Mouse (Mus musculus) limb, embryonic 13.5 days (tissue): ENCODE measurements around the gene Cdsn. TPM values are rescaled to one million over a fixed set of nuclear protein-coding genes. Genes with fewer than 3 reads are reported as not detected.
"Not testable (repeated sequence)": the region's sequence is repeated elsewhere in the genome, so short reads cannot be mapped to it uniquely, and the experiment has no call there.

Experiments
- ATAC-seq: fragments of 200-750 bp; cut with Nextera tagmentation; 2 replicates; pipeline ENCODE4 v1.8.0; 2017; ENCODE audit warnings: low read depth, moderate number of reproducible peaks, moderate TSS enrichment; ENCODE audit not compliant: low FRiP score
- H3K27ac ChIP-seq: fragments of 300-500 bp; sonication (generic); 2 replicates; pipeline ENCODE4 v1.5.1; 2015; ENCODE audit warnings: inconsistent platforms, mild to moderate bottlenecking, moderate library complexity
- H3K27me3 ChIP-seq: fragments of 300-500 bp; sonication (generic); 2 replicates; pipeline ENCODE4 v1.6.1; 2015; ENCODE audit warnings: mild to moderate bottlenecking, inconsistent platforms
- H3K36me3 ChIP-seq: fragments of 300-500 bp; sonication (generic); 2 replicates; pipeline ENCODE4 v1.6.1; 2015; ENCODE audit warnings: inconsistent platforms, mild to moderate bottlenecking, moderate library complexity
- H3K4me1 ChIP-seq: fragments of 300-500 bp; sonication (generic); 2 replicates; pipeline ENCODE4 v1.6.1; 2015; ENCODE audit warnings: inconsistent platforms
- H3K4me2 ChIP-seq: fragments of 300-500 bp; sonication (generic); replicated peaks from 2 replicates; pipeline ENCODE4 v1.6.1; 2015; ENCODE audit warnings: inconsistent platforms, mild to moderate bottlenecking, moderate library complexity
- H3K4me3 ChIP-seq: fragments of 300-500 bp; sonication (generic); 2 replicates; pipeline ENCODE4 v1.5.1; 2015; ENCODE audit warnings: moderate library complexity, mild to moderate bottlenecking, inconsistent platforms
- H3K9ac ChIP-seq: fragments of 300-500 bp; sonication (generic); 2 replicates; pipeline ENCODE4 v1.6.1; 2015; ENCODE audit warnings: mild to moderate bottlenecking, inconsistent platforms
- H3K9me3 ChIP-seq: fragments of 300-500 bp; sonication (generic); 2 replicates; pipeline ENCODE4 v1.6.1; 2016; ENCODE audit warnings: inconsistent platforms
- WGBS: fragments of 180-500 bp; shearing (Covaris S2); methylation state at CpG from one replicate; pipeline ENCODE4 v1.1.7; 2015; 5-methylcytosine and 5-hydroxymethylcytosine counted together
- polyA plus RNA-seq: library from polyadenylated mRNA; unstranded; fragments of >200 nt; fragmentation: Nextera tagmentation; extraction: Ambion mirVana; gene quantifications from 2 replicates; pipeline ENCODE4 v1.2.1, GENCODE M21; 2015

Gene Cdsn
- 0.06 and 0.11 TPM in 2 replicates for polyA plus RNA-seq

- no peak within 1 kb of the TSS for H3K4me2 ChIP-seq
- no peak within 1 kb of the TSS for H3K9ac ChIP-seq
- no peak within 1 kb of the TSS for H3K4me3 ChIP-seq
- WGBS: 79% methylated on average over 10 of the region's 10 CpGs
- H3K27me3 ChIP-seq: no peaks in the 10 kb centered on the region
- peaks cover 5% of the 10 kb centered on the region; the same call in 1 of the 2 replicates for H3K4me1 ChIP-seq
- H3K9me3 ChIP-seq: no peaks in the 10 kb centered on the region
- no peak for ATAC-seq
- no peaks in the 10 kb centered on the region for H3K36me3 ChIP-seq
- H3K27ac ChIP-seq: no peak within 1 kb of the TSS
Measured at GRCm38 (mm10) chr17:35551881-35552414, at the start of gene Cdsn. TSS of gene Cdsn (plus strand) at chr17:35552128.

GRCm38 (mm10) chr17:35502226-35502625, 49.7 kb upstream of the Cdsn start:
- H3K9me3 ChIP-seq: no peaks in the 10 kb centered on the region
- H3K4me3 ChIP-seq: no peak overlapping the region
- 7% methylated on average over 6 of the region's 6 CpGs for WGBS
- peak overlapping the region; percentile 48; the same call in 1 of the 2 replicates for H3K27ac ChIP-seq
- 0 out of 2 replicates have a peak overlapping the region, but pooled peaks have one; percentile 19 for H3K9ac ChIP-seq
- no peak for ATAC-seq
- H3K36me3 ChIP-seq: no peaks in the 10 kb centered on the region
- H3K4me2 ChIP-seq: no peak overlapping the region
- H3K4me1 ChIP-seq: peaks cover 10% of the 10 kb centered on the region
- peaks cover 26% of the 10 kb centered on the region for H3K27me3 ChIP-seq

- Histone ChIP-seq H3K9ac (no peak overlapping the region), H3K4me1 (peaks cover 10% of the 10 kb centered on the region), H3K36me3 (no peaks in the 10 kb centered on the region), H3K4me2 (no peak overlapping the region), H3K4me3 (no peak overlapping the region), H3K9me3 (no peaks in the 10 kb centered on the region), H3K27me3 (peaks cover 32% of the 10 kb centered on the region), H3K27ac (no peak overlapping the region)
- no peak for ATAC-seq
- 59% methylated on average over 5 of the region's 5 CpGs for WGBS
Measured at GRCm38 (mm10) chr17:35502762-35503161, 49.2 kb upstream of the Cdsn start.

- no peak overlapping the region for H3K4me2 ChIP-seq
- H3K27me3 ChIP-seq: peaks cover 40% of the 10 kb centered on the region
- no peak for ATAC-seq
- no peak overlapping the region for H3K27ac ChIP-seq
- no peaks in the 10 kb centered on the region for H3K36me3 ChIP-seq
- no peaks in the 10 kb centered on the region for H3K9me3 ChIP-seq
- no peak overlapping the region for H3K4me3 ChIP-seq
- 37% methylated on average over 5 of the region's 5 CpGs for WGBS
- peaks cover 10% of the 10 kb centered on the region for H3K4me1 ChIP-seq
- H3K9ac ChIP-seq: no peak overlapping the region
Measured at GRCm38 (mm10) chr17:35503849-35504248, 48.1 kb upstream of the Cdsn start.

GRCm38 (mm10) chr17:35504628-35505481, 47.1 kb upstream of the Cdsn start:
- H3K27me3 ChIP-seq: peaks cover 42% of the 10 kb centered on the region
- no peaks in the 10 kb centered on the region for H3K9me3 ChIP-seq
- H3K4me1 ChIP-seq: peaks cover 10% of the 10 kb centered on the region
- ATAC-seq: no peak
- WGBS: 36% methylated on average over 8 of the region's 8 CpGs
- H3K9ac ChIP-seq: no peak overlapping the region
- no peak overlapping the region for H3K4me2 ChIP-seq
- H3K27ac ChIP-seq: no peak overlapping the region
- H3K36me3 ChIP-seq: no peaks in the 10 kb centered on the region
- H3K4me3 ChIP-seq: no peak overlapping the region

- no peaks in the 10 kb centered on the region for H3K9me3 ChIP-seq
- no peak within 1 kb of the TSS for H3K4me3 ChIP-seq
- H3K9ac ChIP-seq: no peak within 1 kb of the TSS
- ATAC-seq: no peak
- peaks cover 10% of the 10 kb centered on the region for H3K4me1 ChIP-seq
- H3K27ac ChIP-seq: no peak within 1 kb of the TSS
- no peaks in the 10 kb centered on the region for H3K36me3 ChIP-seq
- no peak within 1 kb of the TSS for H3K4me2 ChIP-seq
- H3K27me3 ChIP-seq: peaks cover 42% of the 10 kb centered on the region
- 54% methylated on average over 13 of the region's 13 CpGs for WGBS
Measured at GRCm38 (mm10) chr17:35505776-35506175, 46.2 kb upstream of the Cdsn start, which contains the start of gene Pou5f1. TSS of gene Pou5f1 (plus strand) at chr17:35506018.

- ATAC-seq: no peak
- no peaks in the 10 kb centered on the region for H3K36me3 ChIP-seq
- no peak overlapping the region for H3K4me2 ChIP-seq
- H3K9ac ChIP-seq: no peak overlapping the region
- H3K4me3 ChIP-seq: no peak overlapping the region
- no peak overlapping the region for H3K27ac ChIP-seq
- WGBS: 14% methylated on average over 10 of the region's 10 CpGs
- peaks cover 42% of the 10 kb centered on the region for H3K27me3 ChIP-seq
- peaks cover 9% of the 10 kb centered on the region for H3K4me1 ChIP-seq
- H3K9me3 ChIP-seq: no peaks in the 10 kb centered on the region
Measured at GRCm38 (mm10) chr17:35506881-35507280, 45.0 kb upstream of the Cdsn start.

- Histone ChIP-seq H3K27ac (no peak overlapping the region), H3K9me3 (no peaks in the 10 kb centered on the region), H3K9ac (no peak overlapping the region), H3K4me2 (no peak overlapping the region), H3K36me3 (peaks cover 3% of the 10 kb centered on the region), H3K27me3 (peaks cover 42% of the 10 kb centered on the region), H3K4me1 (peaks cover under 1% of the 10 kb centered on the region; the same call in 1 of the 2 replicates), H3K4me3 (no peak overlapping the region)
- 22% methylated on average over 13 of the region's 13 CpGs for WGBS
- no peak for ATAC-seq
Measured at GRCm38 (mm10) chr17:35507556-35508260, 44.2 kb upstream of the Cdsn start.

- not testable (repeated sequence) for H3K9ac ChIP-seq, H3K4me1 ChIP-seq, H3K4me3 ChIP-seq, H3K4me2 ChIP-seq, H3K36me3 ChIP-seq, ATAC-seq, H3K9me3 ChIP-seq, H3K27ac ChIP-seq
- peaks cover 42% of the 10 kb centered on the region for H3K27me3 ChIP-seq
- 56% methylated on average over 5 of the region's 5 CpGs for WGBS
Measured at GRCm38 (mm10) chr17:35508279-35508678, 43.6 kb upstream of the Cdsn start.

GRCm38 (mm10) chr17:35509284-35509683, 42.6 kb upstream of the Cdsn start:
- Histone ChIP-seq H3K27me3 (peaks cover 42% of the 10 kb centered on the region), H3K27ac (no peak overlapping the region), H3K36me3 (peaks cover 8% of the 10 kb centered on the region), H3K4me3 (no peak overlapping the region), H3K4me1 (peaks cover 4% of the 10 kb centered on the region), H3K9ac (no peak overlapping the region), H3K4me2 (no peak overlapping the region), H3K9me3 (no peaks in the 10 kb centered on the region)
- 0 out of 2 replicates have a peak, but pooled peaks have one; percentile 28 for ATAC-seq
- 35% methylated on average over 8 of the region's 8 CpGs for WGBS

- ATAC-seq: no peak
- Histone ChIP-seq H3K9me3 (no peaks in the 10 kb centered on the region), H3K4me3 (no peak overlapping the region), H3K27me3 (peaks cover 8% of the 10 kb centered on the region), H3K27ac (no peak overlapping the region), H3K4me1 (peaks cover 29% of the 10 kb centered on the region), H3K4me2 (no peak overlapping the region), H3K36me3 (peaks cover 10% of the 10 kb centered on the region), H3K9ac (no peak overlapping the region)
- 95% methylated on average over 7 of the region's 7 CpGs for WGBS
Measured at GRCm38 (mm10) chr17:35512916-35513626, 38.9 kb upstream of the Cdsn start.
